Mouse (Mus musculus): Measurements from ENCODE around the gene Cnbp. TPM values are rescaled to one million over a fixed set of nuclear protein-coding genes. Genes with fewer than 3 reads are reported as not detected.

Gene Cnbp
- polyA plus RNA-seq, 1 experiment: 355 TPM

GRCm38 (mm10) chr6:87850155-87850899, 579 bp downstream of the Cnbp start:
- peak; percentile 70 for DNase-seq (ENCODE audit: low spot score)

DNA sequence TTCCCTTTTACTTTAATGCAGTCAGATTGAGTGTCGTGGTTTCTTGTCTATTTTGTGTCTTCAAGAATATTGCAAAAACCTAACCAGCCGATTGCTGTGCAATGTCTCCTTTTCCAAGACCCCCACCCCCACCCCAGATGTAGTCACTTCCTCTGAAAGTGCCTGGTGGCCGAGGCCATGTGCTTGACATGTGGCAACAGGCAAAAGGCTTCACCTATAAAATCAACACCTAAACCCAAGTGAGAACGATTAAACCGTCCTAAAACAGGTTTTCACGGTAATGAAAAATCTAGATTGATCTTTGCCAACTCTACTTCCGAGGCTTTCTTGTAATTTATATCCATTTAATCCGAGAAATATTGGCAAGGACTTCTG, 1.1 kb downstream of the Cnbp start:
- DNase-seq (ENCODE audit: low spot score): no peak

- no peak for DNase-seq (ENCODE audit: low spot score)
Measured at GRCm38 (mm10) chr6:87846813-87847212, 4.1 kb downstream of the Cnbp start.

DNA sequence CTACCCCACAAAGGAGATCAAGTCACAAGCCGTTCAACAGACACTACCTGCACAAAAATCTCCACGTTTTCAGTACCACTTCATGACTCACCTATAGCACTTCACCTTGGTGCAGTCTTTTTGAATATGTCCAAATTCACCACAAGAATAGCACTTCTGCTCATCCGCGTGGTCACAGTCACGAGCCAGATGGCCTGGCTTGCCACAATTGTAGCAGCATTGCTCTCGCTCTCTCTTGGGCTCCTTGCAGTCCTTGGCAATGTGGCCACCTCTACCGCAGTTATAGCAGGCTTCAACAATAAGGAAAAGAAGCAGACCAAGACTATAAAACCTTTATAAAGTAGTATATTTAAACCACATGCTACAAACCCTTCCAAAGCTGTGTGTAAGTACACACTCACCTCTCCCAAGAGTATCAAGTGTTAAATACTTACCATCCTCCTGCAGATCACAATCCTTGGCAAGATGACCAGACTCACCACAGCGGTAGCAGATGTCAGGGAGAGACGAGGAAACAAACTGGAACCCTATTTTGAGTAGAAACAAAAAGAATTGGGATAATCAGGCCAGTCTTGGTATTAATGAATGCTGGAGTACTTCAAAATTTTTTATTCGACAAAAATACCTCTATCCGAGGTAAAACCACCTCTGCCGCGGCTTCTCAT, 5.7 kb downstream of the Cnbp start:
- DNase-seq (ENCODE audit: low spot score): no peak

GRCm38 (mm10) chr6:87842254-87842653, 8.7 kb downstream of the Cnbp start:
- no peak for DNase-seq (ENCODE audit: low spot score)

GRCm38 (mm10) chr6:87841635-87842034, 9.3 kb downstream of the Cnbp start:
- no peak for DNase-seq (ENCODE audit: low spot score)

DNA sequence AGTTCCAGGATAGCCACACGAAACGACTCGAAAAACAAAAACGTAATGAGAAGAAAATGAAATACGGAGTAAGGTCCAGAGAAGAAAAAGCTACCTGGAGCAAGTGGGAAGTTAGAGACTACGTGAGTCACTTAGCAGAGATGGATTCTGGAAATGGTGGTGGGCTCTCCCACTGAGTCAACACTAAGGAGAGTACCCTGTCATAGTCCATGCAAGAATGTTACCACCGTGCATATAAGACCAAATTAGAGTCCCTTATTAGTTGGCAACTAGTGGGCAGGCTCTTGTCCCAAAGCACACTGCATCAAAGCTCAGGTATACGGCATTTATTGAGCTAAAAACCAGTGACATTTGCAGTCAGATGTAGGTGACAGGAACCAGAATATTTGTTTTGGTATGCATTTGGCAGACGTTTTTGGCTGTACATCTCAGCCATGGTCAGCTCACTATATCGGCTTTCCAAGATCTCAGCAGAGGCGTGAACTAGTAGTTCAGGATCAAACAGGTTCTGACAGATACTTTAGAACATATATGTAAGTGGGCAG, 11.0 kb downstream of the Cnbp start:
- no peak for DNase-seq (ENCODE audit: low spot score)

DNA sequence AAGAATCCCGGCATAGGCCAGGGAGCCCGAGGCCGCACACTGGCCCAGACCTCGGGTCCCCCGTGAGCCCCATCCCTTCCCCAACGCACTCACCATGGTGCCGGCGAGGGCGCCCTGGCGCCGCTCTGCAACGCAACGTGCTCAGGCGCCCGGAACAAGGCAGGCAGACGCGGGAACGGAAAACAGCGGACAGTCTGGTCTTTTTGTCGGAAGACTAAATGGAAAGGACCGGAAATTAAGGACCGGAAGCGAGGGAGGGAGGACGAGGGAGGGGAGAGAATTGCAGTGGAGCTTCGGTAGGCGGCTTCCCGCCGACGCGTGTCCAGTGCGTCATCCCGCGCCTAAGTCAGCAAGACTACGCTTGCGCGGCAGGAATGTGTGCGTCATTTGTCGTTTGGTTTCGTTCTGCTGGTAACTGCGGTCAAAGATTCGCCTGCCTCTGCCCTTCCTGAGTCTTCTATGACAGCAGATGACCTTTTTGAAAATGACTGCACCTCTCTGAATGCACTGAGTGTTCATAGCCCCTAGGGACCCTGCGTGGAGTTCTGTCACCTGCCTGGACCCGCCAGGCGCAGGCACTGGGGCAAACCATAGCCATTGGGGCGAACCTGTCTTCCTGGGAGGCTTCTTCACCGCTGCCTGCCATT, 12.2 kb downstream of the Cnbp start, which contains the start of gene Isy1:
Isy1 (minus strand) TSS at position 248 of the 647 bp plus-strand sequence.
- peak; percentile 72 for DNase-seq (ENCODE audit: low spot score)

DNA sequence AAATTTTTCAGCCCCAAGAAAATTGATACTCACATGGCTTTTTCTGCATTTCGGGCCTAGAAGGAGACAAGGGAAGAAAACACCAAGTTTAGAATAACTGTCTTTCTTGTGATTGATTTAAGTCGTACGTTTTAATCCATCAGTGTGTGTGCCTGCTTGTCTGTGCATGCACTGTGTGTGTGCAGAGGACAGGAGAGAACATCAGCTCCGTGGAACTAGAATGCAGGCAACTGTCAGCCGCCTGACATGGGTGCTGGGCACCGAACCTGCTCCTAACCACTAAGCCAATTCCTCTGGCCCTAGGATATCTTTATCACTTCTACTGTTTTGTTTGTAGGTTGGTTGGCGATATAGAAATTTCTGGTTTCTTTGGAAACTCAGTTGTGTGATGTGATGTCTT, 15.2 kb downstream of the Cnbp start, which contains the start of gene Gm45140:
Gm45140 (minus strand) TSS at position 101 of the 400 bp plus-strand sequence.
- no peak for DNase-seq (ENCODE audit: low spot score)

GRCm38 (mm10) chr6:87820366-87820765, 30.5 kb downstream of the Cnbp start:
- no peak for DNase-seq (ENCODE audit: low spot score)

DNA sequence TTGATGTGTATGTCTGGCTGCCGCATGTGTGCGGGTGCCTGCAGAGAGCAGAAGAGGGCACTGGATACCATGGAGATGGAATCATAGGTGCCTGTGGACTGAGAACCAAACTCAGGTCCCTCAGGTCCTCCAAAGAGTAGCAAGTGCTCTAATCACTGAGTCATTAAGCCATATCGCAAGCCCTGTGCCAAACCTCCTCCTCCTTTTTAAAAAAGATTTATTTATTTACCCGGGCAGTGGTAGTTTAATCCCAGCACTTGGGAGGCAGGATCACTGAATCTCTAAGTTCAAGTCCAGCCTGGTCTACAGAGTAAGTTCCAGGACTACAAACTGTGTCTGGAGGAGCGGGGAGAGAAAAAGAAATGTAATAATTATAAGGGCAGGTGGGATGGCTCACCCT, 36.4 kb downstream of the Cnbp start:
- no peak for DNase-seq (ENCODE audit: low spot score)

GRCm38 (mm10) chr6:87812656-87813055, 38.2 kb downstream of the Cnbp start:
- DNase-seq (ENCODE audit: low spot score): no peak

DNA sequence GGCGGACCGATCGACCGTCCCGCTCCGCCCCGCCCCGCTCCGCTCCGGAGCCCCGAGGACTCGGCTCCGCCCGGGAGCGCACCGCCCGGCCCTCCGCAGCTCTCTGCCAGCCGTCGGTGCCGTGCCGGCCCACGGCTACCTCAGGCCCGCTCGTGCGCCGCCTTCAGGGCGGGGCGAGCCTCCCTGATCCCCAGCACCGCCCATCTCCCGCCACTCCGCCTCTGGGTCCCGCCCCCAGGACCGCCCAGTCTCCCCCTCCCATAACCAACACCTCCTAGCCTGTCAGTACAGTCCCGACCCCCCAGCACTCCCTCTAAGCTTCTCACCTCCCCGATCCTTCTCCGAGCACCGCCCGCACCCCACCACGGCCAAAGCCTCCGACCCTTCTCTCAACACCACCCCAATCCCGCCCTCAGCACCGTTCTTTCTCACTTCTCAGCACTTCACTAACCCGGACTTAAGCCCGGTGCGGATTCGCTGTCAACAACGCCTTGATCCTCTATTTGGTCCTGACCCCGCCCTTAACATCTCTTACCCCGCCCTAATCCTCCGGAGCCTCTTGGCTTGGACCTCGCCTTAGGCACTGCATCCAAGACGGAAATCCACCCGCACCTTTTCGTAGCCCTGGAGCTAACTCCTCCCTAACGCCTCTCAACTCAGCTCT, 39.1 kb downstream of the Cnbp start, which contains the start of gene Rab43:
Rab43 (minus strand) TSS at position 490 of the 664 bp plus-strand sequence.
- peak; percentile 95 for DNase-seq (ENCODE audit: low spot score)

- DNase-seq (ENCODE audit: low spot score): peak; percentile 49
Measured at GRCm38 (mm10) chr6:87810713-87811669, 39.9 kb downstream of the Cnbp start.

- no peak for DNase-seq (ENCODE audit: low spot score)
Measured at GRCm38 (mm10) chr6:87810311-87810710, 40.6 kb downstream of the Cnbp start.

- DNase-seq (ENCODE audit: low spot score): no peak
Measured at GRCm38 (mm10) chr6:87809651-87810161, 41.2 kb downstream of the Cnbp start.

DNA sequence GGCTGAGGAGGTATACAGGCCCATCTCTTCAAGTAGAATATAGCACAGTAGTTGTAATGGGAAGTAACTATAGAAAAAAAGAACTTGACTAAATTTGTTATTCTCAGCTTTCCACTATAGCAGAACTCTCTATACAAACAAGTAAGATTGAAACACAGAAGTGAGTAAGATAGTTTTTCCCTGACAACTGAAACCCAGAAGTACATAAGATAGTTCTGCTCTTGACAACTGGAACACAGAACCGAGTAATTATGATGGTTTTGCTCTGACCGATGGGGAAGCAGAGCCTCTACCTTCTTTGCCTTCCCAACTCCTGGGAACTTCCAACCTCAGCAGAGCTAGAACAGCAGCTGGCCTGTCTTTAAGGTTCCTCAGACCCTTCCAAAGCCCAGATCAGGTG, 41.8 kb downstream of the Cnbp start:
- no peak for DNase-seq (ENCODE audit: low spot score)

GRCm38 (mm10) chr6:87808521-87808920, 42.4 kb downstream of the Cnbp start:
- DNase-seq (ENCODE audit: low spot score): no peak

DNA sequence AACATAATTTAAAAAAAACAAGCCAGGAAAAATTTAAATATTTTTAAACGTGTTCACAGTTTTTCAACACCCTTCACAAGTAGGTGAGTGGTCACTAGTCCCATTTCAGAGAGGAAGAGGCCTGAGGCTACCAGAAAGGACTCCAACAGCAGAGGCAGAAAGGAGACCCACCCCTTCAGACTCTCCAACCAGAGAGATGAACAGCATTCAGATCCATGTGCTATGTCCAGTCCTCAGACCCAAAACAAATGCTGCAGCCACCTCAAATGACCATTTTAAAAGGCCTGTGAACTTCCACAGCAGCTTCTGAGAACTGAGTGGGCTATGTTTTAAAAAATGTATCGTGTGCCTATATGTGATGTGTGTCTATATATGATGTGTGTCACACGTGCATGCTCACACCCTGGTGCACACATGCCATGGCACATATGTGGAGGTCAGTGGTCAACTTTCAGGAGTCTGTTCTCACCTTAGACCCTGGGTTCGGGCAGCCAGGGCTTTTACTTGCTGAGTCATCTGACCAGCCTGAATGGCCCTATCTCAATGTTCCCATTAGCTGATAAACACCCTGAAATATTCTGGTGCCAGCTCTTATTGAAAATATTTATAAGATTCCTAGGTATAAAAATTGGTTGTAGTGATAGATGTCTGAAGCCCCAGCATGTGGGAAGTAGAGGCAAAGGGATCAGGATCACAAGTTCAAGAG, 43.0 kb downstream of the Cnbp start:
- DNase-seq (ENCODE audit: low spot score): no peak

DNA sequence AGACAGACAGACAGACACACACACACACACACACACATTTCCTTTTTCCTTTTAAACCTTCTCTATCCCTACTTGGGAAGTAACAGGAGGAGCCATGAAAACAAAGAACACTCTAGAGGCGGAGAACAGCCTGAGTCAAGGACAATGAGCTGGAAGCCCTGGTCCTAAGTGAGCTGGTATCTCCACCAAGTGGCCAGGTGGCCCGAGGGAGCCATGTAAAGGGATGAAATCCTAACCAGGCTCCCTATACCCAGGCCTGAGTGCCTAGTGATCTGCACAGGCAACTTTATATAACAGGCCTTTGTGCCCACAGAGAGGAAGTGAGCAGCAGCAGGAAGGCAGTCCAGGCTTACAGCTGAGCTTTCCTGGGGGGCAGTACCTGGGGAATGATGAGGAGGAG, 44.0 kb downstream of the Cnbp start:
- DNase-seq (ENCODE audit: low spot score): no peak

Measured in urinary bladder, adult 2 months (tissue).